Comparison of ENCODE assay signal across 8 mouse cellular contexts in the genomic region with DNA sequence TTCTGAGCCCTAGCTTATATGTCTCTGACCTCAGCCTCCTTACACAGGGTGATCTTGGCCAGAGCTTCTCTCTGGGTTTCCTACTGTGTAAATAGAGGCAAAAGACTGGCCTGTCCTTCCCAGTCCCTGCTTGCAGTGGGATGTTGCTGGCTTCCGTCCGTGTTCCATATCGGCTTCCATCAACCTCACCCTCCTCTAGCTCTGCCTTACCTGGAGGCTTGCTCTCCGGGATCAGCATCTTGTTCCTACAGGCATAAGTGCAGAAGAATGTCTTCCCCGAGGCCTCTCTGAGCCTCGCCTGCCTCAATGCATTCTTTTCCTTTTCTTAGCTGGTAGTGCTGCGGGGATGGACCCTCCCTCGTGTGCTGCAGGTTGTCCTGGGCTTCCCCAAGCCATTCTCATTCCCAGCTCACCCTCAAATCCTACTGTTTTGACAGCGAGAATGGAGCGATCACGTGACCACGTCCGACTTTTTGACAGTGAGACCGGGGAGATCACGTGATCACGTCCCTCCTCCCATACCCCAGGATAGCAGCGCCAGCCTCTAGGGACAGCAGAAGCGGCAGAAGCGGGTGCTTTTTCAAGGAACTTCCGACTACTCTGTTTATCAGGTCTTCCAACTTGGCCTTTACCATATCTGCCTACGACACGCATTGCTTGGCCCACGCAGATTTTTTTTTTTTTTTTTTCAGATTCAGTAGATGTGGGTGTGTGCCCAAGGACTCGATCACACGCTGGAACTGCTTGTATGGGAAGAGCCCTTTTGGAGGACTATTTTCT. TPM values are rescaled to one million over a fixed set of nuclear protein-coding genes. Genes with fewer than 3 reads are reported as not detected.
DNase-seq lines count a peak whose midpoint lies in the region; ATAC-seq and TF ChIP-seq lines count a peak whose summit lies in the region.

No protein-coding gene starts in this region.

- peaks cover 20% of the 10 kb centered on the region for H3K27me3 ChIP-seq in embryonic facial prominence, embryonic 10.5 days (replicated peaks; ENCODE audit: low read depth, poor library complexity, severe bottlenecking)
- H3K27me3 ChIP-seq in intestine, postnatal 0 days (replicated peaks; ENCODE audit: control insufficient read depth, insufficient read depth, low read length): no peaks in the 10 kb centered on the region

- H3K4me2 ChIP-seq in intestine, postnatal 0 days (replicated peaks; ENCODE audit: low read depth): peak overlapping the region; percentile 71

- H3K4me3 ChIP-seq in embryonic facial prominence, embryonic 10.5 days: peak overlapping the region; percentile 63
- peak overlapping the region; percentile 40 for H3K4me3 ChIP-seq in intestine, postnatal 0 days (ENCODE audit: low read depth, low read length)

- TF ChIP-seq CTCF in intestine, postnatal 0 days (IDR thresholded peaks at IDR 0.05; ENCODE audit: low read depth): 0 out of 2 replicates have a peak, but pooled peaks have one; percentile 11

- intact Hi-C loops in left cerebral cortex, postnatal 25 days (cut with DNase I): no loop called here

- no peak overlapping the region for H3K9ac ChIP-seq in intestine, postnatal 0 days (ENCODE audit: low read depth, low read length)

- 5% methylated on average over 25 of the region's 25 CpGs for WGBS in embryonic facial prominence, embryonic 10.5 days
- 4% methylated on average over 25 of the region's 25 CpGs for WGBS in intestine, postnatal 0 days

- H3K27ac ChIP-seq in embryonic facial prominence, embryonic 10.5 days (replicated peaks): peak overlapping the region; percentile 24; the same call in 1 of the 2 replicates
- no peak overlapping the region for H3K27ac ChIP-seq in intestine, postnatal 0 days (ENCODE audit: low read depth, low read length)

- no peaks in the 10 kb centered on the region for H3K9me3 ChIP-seq in embryonic facial prominence, embryonic 10.5 days
- no peaks in the 10 kb centered on the region for H3K9me3 ChIP-seq in intestine, postnatal 0 days (ENCODE audit: control insufficient read depth)

- H3K36me3 ChIP-seq in embryonic facial prominence, embryonic 10.5 days (replicated peaks): no peaks in the 10 kb centered on the region
- H3K36me3 ChIP-seq in intestine, postnatal 0 days (ENCODE audit: control insufficient read depth, insufficient read depth): no peaks in the 10 kb centered on the region

- DNase-seq in adrenal gland, postnatal 10 days: peak; percentile 67
- peak; percentile 81 for DNase-seq in embryonic facial prominence, embryonic 10.5 days (ENCODE audit: low spot score)
- peak; percentile 98 for DNase-seq in heart, adult 11 months
- peak; percentile 77 to 86 for DNase-seq in left cerebral cortex, postnatal 25 days (ENCODE audit: low spot score in 2 of 2)
- DNase-seq in right cerebral cortex, postnatal 14 days: peak; percentile 70
- peak; percentile 41 to 62 for DNase-seq in urinary bladder, postnatal 4 days (ENCODE audit: low spot score in 2 of 2)

- ATAC-seq in intestine, postnatal 0 days: peak; percentile 59
- peak; percentile 92 for ATAC-seq in megakaryocyte-erythroid progenitor cell, adult 5-6 weeks (replicated peaks; ENCODE audit: low FRiP score, low TSS enrichment, poor library complexity, severe bottlenecking)

- H3K4me1 ChIP-seq in embryonic facial prominence, embryonic 10.5 days: peaks cover 9% of the 10 kb centered on the region; the same call in 1 of the 2 replicates
- H3K4me1 ChIP-seq in intestine, postnatal 0 days (replicated peaks; ENCODE audit: control insufficient read depth, insufficient read depth, low read length): no peaks in the 10 kb centered on the region; the same call in 1 of the 2 replicates

RNA-seq across cellular contexts. Expression of a gene that starts 11.7 kb away (rescaled TPM):
- total RNA-seq in adrenal gland, postnatal 10 days (2021): under 1 TPM; 0.36 to 0.60 TPM
- 0.20 and 0.31 TPM in 2 replicates for polyA plus RNA-seq in embryonic facial prominence, embryonic 10.5 days (2016; fragmentation: Nextera tagmentation; extraction: Ambion mirVana)
- 1.6 and 2.1 TPM in 2 replicates for polyA plus RNA-seq in intestine, postnatal 0 days (2015; fragmentation: Nextera tagmentation; extraction: Ambion mirVana)
- total RNA-seq in left cerebral cortex, postnatal 25 days (2021): not detected
- 3.6 TPM in 1 of 2 replicates, not detected in the other for total RNA-seq in megakaryocyte-erythroid progenitor cell, adult 5-6 weeks (2014; fragmentation: Nextera tagmentation)
- total RNA-seq in megakaryocyte-erythroid progenitor cell, adult 5-6 weeks (2017): 1.4 TPM in 1 of 2 replicates, not detected in the other
